Mouse (Mus musculus): ENCODE data around the gene Aars.

DNA sequence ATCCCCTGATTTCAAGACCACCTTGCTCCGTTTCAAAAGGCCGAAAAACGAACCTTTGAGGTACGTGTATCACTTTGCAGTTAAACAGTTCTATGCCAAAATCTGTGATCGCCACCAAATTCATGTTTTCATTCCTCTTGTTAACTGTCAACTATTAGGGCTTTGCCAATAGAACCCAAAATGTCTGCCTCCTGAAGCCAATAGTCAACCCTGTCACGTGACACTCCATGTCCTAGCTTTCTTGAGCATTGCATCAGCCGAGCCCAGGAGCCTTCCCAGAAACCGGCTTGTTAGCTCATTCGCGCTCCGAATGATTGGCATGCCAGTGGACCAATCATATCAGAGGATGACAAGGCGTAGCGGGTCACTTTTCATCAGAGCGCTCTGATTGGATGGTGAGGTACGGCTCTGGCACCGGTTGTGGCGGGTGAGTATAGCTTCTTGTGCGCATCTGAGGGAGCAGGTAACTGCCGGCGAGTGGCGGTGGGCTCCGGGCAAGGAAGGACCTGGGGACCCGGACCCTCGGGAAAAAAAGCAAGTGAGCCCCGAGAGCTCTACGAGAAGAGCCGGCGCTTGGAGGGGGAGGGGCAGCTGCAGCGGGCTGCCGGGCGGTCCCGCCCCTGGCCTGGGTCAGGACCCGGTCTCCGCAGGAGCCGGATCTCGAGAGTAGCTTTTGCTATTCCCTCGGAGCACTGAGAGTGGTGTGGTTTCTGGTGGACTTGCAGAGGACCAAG is 705 bp downstream of the Aars start:
- TF ChIP-seq CTCF (IDR thresholded peaks at IDR 0.05; ENCODE audit: borderline replicate concordance, insufficient read depth, low read length) (no peak), POLR2A (IDR thresholded peaks at IDR 0.05; ENCODE audit: low read depth, low read length) (peak; percentile 81)
